Mouse (Mus musculus) right cerebral cortex, postnatal 14 days (tissue): ENCODE measurements around the gene Gtf2h3.
"Not testable (repeated sequence)": the region's sequence is repeated elsewhere in the genome, so short reads cannot be mapped to it uniquely, and the experiment has no call there.

Source experiments
- DNase-seq: peaks from one replicate; pipeline ENCODE4 v3.0.0; 2022

The Gtf2h3 gene

GRCm38 (mm10) chr5:124578633-124579317 lies at the start of gene Gtf2h3, which contains the start of gene Eif2b1:
Gene Gtf2h3 (plus strand): TSS chr5:124579140.
Gene Eif2b1 (minus strand): TSS chr5:124579131.
- peak; percentile 95 for DNase-seq

DNA sequence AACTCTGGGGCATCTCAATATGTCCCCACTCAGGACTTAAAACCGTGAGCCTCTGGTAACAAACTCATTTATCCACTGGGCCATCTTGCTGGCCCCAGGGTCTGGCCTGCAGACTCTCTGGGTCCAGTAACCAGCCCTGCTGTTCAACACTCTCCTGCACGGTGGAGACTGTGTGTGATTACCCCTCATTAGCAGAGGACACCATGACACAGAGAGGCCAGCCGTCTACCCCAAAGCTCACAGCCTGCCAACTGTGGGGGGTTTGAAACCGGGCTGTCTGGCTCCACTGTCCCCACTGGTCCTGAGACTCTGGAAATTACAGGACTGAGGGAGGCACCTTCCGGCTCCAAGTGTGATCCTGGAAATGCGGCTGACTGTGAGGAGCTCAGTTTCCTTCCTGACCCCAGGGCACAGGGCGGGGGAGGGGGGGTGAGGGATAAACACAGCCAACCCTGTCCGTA lies 49.7 kb upstream of the Gtf2h3 start:
- no peak for DNase-seq

DNA sequence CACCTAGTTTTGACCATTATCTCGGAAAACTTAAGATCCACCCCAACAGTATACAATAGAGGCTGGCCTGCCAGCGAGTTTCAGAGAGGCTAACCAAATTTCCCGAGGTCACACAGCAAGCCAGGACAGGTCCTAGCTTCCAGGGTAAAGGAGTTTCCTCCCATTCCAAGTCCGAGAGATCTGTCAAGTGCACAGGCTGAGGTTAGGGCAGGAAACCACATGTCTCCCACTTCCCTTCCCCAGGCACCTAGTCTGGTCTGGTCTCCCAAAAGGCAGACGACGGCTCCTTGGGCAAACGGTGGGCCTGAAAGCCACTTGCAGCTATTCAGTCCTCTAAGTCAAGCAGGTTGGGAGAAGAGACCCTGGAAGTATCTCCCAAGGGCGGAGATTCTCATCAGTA lies 49.2 kb upstream of the Gtf2h3 start:
- no peak for DNase-seq

GRCm38 (mm10) chr5:124530655-124531582 lies 48.0 kb upstream of the Gtf2h3 start, which contains the start of gene Rilpl1:
Gene Rilpl1 (minus strand): TSS chr5:124531391.
- peak; percentile 80 for DNase-seq

DNA sequence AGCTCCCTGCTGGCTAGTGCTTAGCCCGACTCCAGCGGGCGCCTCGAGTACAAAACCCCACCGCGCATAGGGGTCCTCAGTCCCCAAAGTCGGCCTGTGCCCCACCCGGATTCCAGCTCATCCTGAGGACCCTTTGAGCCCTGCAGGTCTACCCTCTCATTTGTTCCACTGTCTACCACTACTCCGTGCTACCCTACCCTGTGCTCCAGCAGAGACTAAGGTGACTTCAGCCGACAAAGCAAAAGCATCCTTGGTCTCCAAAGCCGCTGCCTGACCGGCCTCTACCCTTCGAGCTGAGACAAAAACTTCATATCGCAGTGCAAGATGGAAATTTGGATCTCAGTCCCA lies 47.4 kb upstream of the Gtf2h3 start:
- no peak for DNase-seq

GRCm38 (mm10) chr5:124532451-124532850 lies 46.5 kb upstream of the Gtf2h3 start:
- DNase-seq: no peak

GRCm38 (mm10) chr5:124535016-124535415 lies 43.9 kb upstream of the Gtf2h3 start:
- DNase-seq: no peak

DNA sequence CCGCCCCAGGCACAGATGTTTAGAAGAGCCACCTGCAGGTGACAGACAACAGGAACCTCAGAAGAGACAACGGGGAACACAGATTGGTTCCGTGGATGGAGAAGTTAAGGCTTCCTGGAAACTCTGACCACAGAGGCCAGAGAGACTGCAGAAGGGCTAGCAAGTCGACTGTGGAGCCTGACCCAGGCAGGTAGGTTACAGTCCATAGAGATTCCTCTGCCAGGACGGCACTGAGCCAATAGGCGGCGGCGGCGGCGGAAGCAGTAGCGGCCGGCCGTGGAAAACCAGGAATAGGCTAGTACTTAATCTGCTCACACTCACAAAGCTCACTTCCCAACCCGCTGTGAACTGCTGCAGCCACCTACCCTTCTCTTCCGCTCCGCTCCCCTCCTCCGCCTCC lies 42.2 kb upstream of the Gtf2h3 start:
- no peak for DNase-seq

DNA sequence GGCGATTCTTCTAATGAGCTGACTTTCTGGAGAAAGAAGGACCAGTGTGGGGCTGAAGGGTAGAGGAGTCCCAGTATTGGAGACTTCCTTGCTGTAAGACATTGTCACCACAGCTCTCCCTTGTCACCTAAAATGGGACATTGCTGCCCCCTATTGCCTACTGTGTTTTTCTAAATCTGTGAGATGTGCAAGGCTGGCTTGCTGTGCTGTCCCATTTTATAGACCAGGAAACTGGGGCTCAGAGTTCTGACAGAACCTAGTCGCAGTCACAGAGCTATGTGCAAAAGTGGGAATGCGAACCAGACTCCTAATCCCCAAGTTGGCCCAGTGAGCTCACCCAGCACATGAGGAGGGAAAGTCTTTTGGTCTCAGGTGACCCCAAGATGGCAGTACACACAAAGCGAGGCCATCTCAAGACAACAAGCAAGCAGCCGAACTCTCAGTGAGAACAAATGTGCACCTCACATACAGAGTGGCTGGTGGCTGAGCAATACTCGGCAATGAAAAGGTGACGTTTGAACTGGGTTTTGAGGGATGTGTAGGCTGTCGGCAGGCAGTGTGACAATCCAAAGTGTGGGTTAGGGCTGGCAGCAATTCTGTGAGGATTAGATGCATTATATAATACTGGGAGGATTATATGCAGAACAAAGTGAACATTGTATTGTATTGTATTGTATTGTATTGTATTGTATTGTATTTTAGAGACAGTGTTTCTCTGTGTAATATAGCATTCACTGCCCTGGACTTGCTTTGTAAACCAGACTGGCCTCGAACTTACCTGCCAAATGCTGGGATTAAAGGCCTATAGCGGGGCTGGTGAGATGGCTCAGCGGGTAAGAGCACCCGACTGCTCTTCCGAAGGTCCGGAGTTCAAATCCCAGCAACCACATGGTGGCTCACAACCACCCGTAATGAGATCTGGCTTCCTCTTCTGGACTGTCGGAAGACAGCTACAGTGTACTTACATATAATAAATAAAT lies 39.8 kb upstream of the Gtf2h3 start:
- peak; percentile 45 for DNase-seq

GRCm38 (mm10) chr5:124539905-124540304 lies 39.0 kb upstream of the Gtf2h3 start:
- no peak for DNase-seq

DNA sequence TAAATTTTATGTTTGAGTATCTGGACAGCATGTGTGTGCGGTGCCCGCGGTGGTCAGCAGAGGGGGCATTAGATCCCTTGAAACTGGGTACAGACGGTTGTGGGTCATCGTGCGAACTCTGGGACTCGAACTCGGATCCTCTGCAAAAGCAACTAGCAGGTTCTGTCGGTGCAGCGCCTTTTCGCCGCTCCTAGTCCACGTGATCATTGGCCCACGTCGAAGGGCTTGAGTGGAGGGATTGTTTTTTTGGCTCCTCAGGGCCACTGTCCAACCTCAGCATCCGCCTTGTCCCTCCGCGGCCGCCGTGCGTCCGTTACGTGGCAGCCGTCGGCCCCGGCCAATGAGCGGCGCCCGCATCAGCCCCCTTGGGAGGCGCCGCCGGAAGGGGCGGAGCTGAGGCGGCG lies 38.6 kb upstream of the Gtf2h3 start, which contains the start of gene Tmed2:
Gene Tmed2 (plus strand): TSS at position 313 of the 404 bp plus-strand sequence.
- DNase-seq: peak; percentile 95

DNA sequence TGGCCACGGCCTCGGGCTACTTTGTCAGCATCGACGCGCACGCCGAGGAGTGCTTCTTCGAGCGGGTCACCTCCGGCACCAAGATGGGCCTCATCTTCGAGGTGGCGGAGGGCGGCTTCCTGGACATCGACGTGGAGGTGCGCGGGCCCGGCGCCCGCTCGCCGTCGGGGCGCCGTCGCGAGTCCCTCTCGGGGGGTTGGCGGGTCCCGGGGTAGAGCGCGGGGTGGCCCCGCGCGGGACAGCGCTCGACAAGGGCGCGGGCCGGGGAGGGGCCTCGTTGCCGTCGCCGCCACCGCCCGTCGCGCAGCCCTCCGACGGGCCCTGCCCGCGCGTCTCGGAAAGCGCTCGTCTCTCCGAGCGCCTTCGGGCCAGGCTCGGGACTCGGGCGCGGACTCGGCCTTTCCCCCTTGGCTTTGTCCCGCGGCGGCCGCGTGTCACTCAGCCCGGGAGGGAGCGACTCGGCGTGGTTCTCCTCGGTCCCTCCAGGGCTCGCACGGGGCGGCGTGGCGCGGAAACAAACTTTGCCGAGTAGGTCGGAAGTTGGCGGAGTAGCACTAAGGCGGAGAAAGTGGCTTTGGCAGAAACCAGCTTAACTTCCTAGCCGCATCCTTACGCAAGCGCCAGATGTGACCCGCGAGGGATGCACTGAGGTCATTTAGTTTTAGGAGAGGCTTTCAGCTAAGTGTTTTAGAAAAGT lies 37.9 kb upstream of the Gtf2h3 start:
- DNase-seq: peak; percentile 65

- DNase-seq: no peak
These were observed 37.4 kb upstream of the Gtf2h3 start for GRCm38 (mm10) chr5:124541602-124541973.

GRCm38 (mm10) chr5:124550737-124551136 lies 28.2 kb upstream of the Gtf2h3 start:
- DNase-seq: not testable (repeated sequence)

DNA sequence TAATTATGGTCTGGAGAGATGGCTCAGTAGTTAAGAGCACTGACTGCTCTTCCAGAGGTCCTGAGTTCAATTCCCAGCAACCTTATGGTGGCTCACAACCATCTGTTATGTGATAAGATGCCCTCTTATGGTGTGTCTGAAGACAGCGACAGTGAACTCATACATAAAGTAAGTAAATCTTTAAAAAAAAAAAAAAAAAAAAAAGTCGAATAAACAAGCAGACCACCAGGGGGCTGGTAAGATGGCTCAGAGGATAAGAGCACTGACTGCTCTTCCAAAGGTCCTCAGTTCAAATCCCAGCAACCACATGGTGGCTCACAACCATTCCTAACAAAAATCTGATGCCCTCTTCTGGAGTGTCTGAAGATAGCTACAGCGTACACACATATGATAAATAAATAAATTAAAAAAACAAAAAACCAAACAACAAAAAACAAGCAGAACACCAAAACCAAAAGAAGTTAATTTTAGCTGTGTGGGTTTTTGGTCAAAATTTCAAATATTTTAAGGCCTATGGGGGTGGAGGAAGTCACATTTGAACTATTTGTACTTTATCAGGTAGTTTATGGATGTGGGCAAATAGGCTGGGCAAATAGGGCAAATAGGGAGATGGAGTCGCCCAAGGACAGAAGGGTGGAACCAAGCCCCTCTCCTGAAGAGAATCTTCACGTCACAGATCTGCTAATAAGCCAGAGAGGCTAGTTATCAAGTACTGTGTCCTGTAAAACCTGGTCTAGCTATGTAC lies 27.4 kb upstream of the Gtf2h3 start:
- DNase-seq: not testable (repeated sequence)

GRCm38 (mm10) chr5:124552094-124552472 lies 26.9 kb upstream of the Gtf2h3 start:
- no peak for DNase-seq

DNA sequence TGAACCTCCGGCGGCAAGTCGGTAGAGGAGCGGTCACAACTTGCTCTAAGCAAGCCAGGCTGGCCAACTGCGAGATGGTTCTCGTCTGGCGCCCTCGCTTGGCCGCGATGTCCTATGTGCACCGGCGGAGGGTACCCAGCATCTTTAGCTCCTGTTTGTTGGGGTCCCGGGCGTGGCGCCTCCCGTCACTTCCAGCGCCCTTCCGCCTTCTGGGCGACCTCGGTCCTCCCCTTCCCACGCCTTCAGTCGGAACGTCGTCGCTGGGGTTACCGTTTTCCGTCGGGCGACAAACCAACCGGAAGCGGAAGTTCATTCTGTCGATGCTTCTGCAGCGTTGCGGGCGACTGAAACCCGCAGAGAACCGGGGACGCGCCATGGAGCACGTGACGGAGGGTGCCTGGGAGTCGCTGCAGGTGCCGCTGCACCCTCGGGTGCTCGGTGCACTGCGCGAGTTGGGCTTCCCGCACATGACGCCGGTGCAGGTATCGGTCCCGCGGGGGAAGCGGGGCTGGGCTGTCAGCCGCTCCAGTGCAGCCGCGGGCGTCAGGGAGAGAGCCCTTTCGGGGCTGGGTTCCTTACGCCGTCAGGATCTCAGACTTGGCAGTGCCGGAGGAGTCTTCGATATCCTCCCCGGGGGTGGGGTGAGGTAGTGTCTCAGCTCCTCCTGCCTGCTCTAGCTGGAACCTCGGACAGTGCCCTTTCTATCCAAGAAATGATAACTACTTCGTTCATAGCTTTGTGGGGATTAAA lies 26.2 kb upstream of the Gtf2h3 start, which contains the start of gene Ddx55:
Gene Ddx55 (plus strand): TSS at position 307 of the 750 bp plus-strand sequence.
- DNase-seq: peak; percentile 87

- no peak for DNase-seq
These were observed 25.3 kb upstream of the Gtf2h3 start for GRCm38 (mm10) chr5:124553607-124554006.

GRCm38 (mm10) chr5:124555145-124555544 lies 23.8 kb upstream of the Gtf2h3 start:
- no peak for DNase-seq

GRCm38 (mm10) chr5:124571068-124571467 lies 7.9 kb upstream of the Gtf2h3 start:
- DNase-seq: peak; percentile 34
